In genomic region chr3:85827815-85828214, GRCm38 (mm10) we compare ENCODE assay signal across 27 mouse cellular contexts. TPM values are rescaled to one million over a fixed set of nuclear protein-coding genes. Genes with fewer than 3 reads are reported as not detected.
DNase-seq lines count a peak whose midpoint lies in the region; ATAC-seq and TF ChIP-seq lines count a peak whose summit lies in the region.
"Had no signal": no experiment of that assay in that cellular context is flagged by ENCODE, and none has a peak within 500 bp of the region (broad histone marks: within the 10 kb centered on the region; RNA-seq: fewer than 3 reads in every experiment).

No protein-coding gene starts in this region.

- no peaks in the 10 kb centered on the region for H3K27me3 ChIP-seq in kidney, embryonic 16.5 days (ENCODE audit: insufficient read depth, low read length)
- H3K27me3 ChIP-seq: heart, embryonic 13.5 days; midbrain, embryonic 13.5 days had no signal

- no peak overlapping the region for H3K9ac ChIP-seq in kidney, embryonic 16.5 days (replicated peaks; ENCODE audit: low read length)
- H3K9ac ChIP-seq: heart, embryonic 13.5 days; hindbrain, embryonic 14.5 days; liver, embryonic 14.5 days; midbrain, embryonic 13.5 days had no signal

- no peak overlapping the region for H3K4me3 ChIP-seq in gastrocnemius, adult 2 months
- no peak overlapping the region for H3K4me3 ChIP-seq in kidney, embryonic 16.5 days (ENCODE audit: low read length)
- H3K4me3 ChIP-seq: heart, embryonic 13.5 days; layer of hippocampus, adult 2 months; midbrain, embryonic 13.5 days had no signal

- H3K36me3 ChIP-seq in kidney, embryonic 16.5 days (ENCODE audit: insufficient read depth, low read length): no peaks in the 10 kb centered on the region
- H3K36me3 ChIP-seq: heart, embryonic 13.5 days; midbrain, embryonic 13.5 days had no signal

- H3K9me3 ChIP-seq in kidney, embryonic 16.5 days (ENCODE audit: low read length): peaks cover 3% of the 10 kb centered on the region; the same call in 1 of the 2 replicates
- H3K9me3 ChIP-seq: heart, embryonic 13.5 days; midbrain, embryonic 13.5 days had no signal

- WGBS in kidney, embryonic 16.5 days: 34% methylated on average over 6 of the region's 6 CpGs

- TF ChIP-seq CTCF in gastrocnemius, adult 2 months (IDR thresholded peaks at IDR 0.05): no peak
- TF ChIP-seq CTCF in brain, embryonic 14.5 days (IDR thresholded peaks at IDR 0.05; ENCODE audit: borderline replicate concordance, extremely low read depth, insufficient read depth, insufficient read length): no peak

- H3K4me1 ChIP-seq in kidney, embryonic 16.5 days (ENCODE audit: insufficient read depth, low read length): peaks cover 23% of the 10 kb centered on the region
- H3K4me1 ChIP-seq: midbrain, embryonic 13.5 days had no signal

- no peak for DNase-seq in gastrocnemius, adult 2 months
- DNase-seq in gastrocnemius, postnatal 4 days (ENCODE audit: low spot score in 2 of 2): no peak
- DNase-seq in Muller cell, postnatal 12 days (ENCODE audit: inconsistent ontology term): peak; percentile 41
- peak; percentile 35 for DNase-seq in brain, embryonic 14.5 days (ENCODE audit: low read depth)
- no peak for DNase-seq in testis, postnatal 10 days (ENCODE audit: low spot score)
- DNase-seq in left cerebral cortex, adult 9 months (ENCODE audit: low spot score in 2 of 2): no peak
- DNase-seq in adrenal gland, adult 8-10 months: no peak
- DNase-seq: adrenal gland, postnatal 10 days; cerebellum, adult 11-12 months; gastrocnemius, postnatal 25 days; left cerebral cortex, postnatal 4 days; liver; lung, adult 2 months; lung, postnatal 10 days had no signal

- 0 out of 2 replicates have a peak overlapping the region, but pooled peaks have one; percentile 31 for H3K27ac ChIP-seq in gastrocnemius, adult 2 months
- H3K27ac ChIP-seq in kidney, embryonic 16.5 days (ENCODE audit: low read length): peak overlapping the region; percentile 85
- H3K27ac ChIP-seq: heart, embryonic 13.5 days; hindbrain, embryonic 14.5 days; layer of hippocampus, adult 2 months; liver, embryonic 14.5 days; macrophage; midbrain, embryonic 13.5 days had no signal

- ATAC-seq in kidney, embryonic 16.5 days (ENCODE audit: low FRiP score, low TSS enrichment): peak; percentile 88
- ATAC-seq: forebrain, embryonic 14.5 days; intestine, postnatal 0 days; midbrain, embryonic 13.5 days had no signal

- intact Hi-C loops in gastrocnemius, adult 2 months (cut with DNase I): no loop called here

- H3K4me2 ChIP-seq in kidney, embryonic 16.5 days (replicated peaks; ENCODE audit: low read depth, low read length): no peak overlapping the region
- H3K4me2 ChIP-seq: heart, embryonic 13.5 days; hindbrain, embryonic 14.5 days; midbrain, embryonic 13.5 days had no signal

- TF ChIP-seq POLR2A in brain, embryonic 14.5 days (IDR thresholded peaks at IDR 0.05; ENCODE audit: borderline replicate concordance, extremely low read depth, insufficient read depth, insufficient read length, poor library complexity, severe bottlenecking): no peak

RNA-seq across cellular contexts. Expression of gene Fam160a1, which starts 10.7 kb away (rescaled TPM):
- total RNA-seq in gastrocnemius, adult 2 months (2021): 10 to 100 TPM; 54.3 to 56.8 TPM
- total RNA-seq in gastrocnemius, postnatal 4 days (2021): 10 to 100 TPM; 38.9 to 46.6 TPM
- polyA plus RNA-seq in brain, embryonic 14.5 days (2012; rRNA removed): 0.49 and 0.53 TPM in 2 replicates
- polyA plus RNA-seq in kidney, embryonic 16.5 days (2015; fragmentation: Nextera tagmentation; extraction: Ambion mirVana): 6.1 and 6.7 TPM in 2 replicates
- total RNA-seq in adrenal gland, adult 8-10 months (2022): 10 to 100 TPM in 2 of 4 experiments, 1 to 10 TPM in 2; 8.3 to 14.5 (median 11.7) TPM
- total RNA-seq: hematopoietic stem cell, adult 5-6 weeks; megakaryocyte-erythroid progenitor cell, adult 5-6 weeks; MEL had no signal
- polyA plus RNA-seq: macrophage had no signal

RNA-seq across cellular contexts. Expression of gene Glt28d2, which starts 59.5 kb away (rescaled TPM):
- total RNA-seq in gastrocnemius, adult 2 months (2021): 1 to 10 TPM; 8.0 to 9.4 TPM
- total RNA-seq in gastrocnemius, postnatal 4 days (2021): 1 to 10 TPM; 3.3 to 4.3 TPM
- polyA plus RNA-seq in brain, embryonic 14.5 days (2012; rRNA removed): 0.10 and 0.18 TPM in 2 replicates
- polyA plus RNA-seq in kidney, embryonic 16.5 days (2015; fragmentation: Nextera tagmentation; extraction: Ambion mirVana): 3.0 and 3.7 TPM in 2 replicates
- total RNA-seq in adrenal gland, adult 8-10 months (2022): 1 to 10 TPM; 1.9 to 3.7 (median 2.8) TPM
- total RNA-seq: MEL had no signal
- polyA plus RNA-seq: macrophage; midbrain, embryonic 13.5 days had no signal

RNA-seq across cellular contexts. Expression of gene Gm37240, which starts 59.5 kb away (rescaled TPM):
- total RNA-seq in gastrocnemius, adult 2 months (2021): 10 to 100 TPM; 34.5 to 37.4 TPM
- total RNA-seq in gastrocnemius, postnatal 4 days (2021): 10 to 100 TPM; 26.2 to 28.4 TPM
- 0.08 and 0.53 TPM in 2 replicates for polyA plus RNA-seq in brain, embryonic 14.5 days (2012; rRNA removed)
- polyA plus RNA-seq in kidney, embryonic 16.5 days (2015; fragmentation: Nextera tagmentation; extraction: Ambion mirVana): 8.7 and 13.4 TPM in 2 replicates
- 1 to 10 TPM; 5.4 to 9.8 (median 7.2) TPM for total RNA-seq in adrenal gland, adult 8-10 months (2022)
- total RNA-seq: hematopoietic stem cell, adult 5-6 weeks; megakaryocyte-erythroid progenitor cell, adult 5-6 weeks; MEL had no signal
- polyA plus RNA-seq: macrophage; neural tube, embryonic 14.5 days had no signal

Comparison
In these comparisons a context has a peak if more than half of its experiments do, and no peak if none do; other contexts are left out.
1. DNase-seq: peak in Muller cell, postnatal 12 days (single experiment) and brain, embryonic 14.5 days (single experiment); none in gastrocnemius, adult 2 months (single experiment), gastrocnemius, postnatal 4 days (0 of 2), testis, postnatal 10 days (single experiment), left cerebral cortex, adult 9 months (0 of 2) and adrenal gland, adult 8-10 months (single experiment).